Mouse (Mus musculus): ENCODE results near the gene Tpm4. TPM values are rescaled to one million over a fixed set of nuclear protein-coding genes. Genes with fewer than 3 reads are reported as not detected.

Tpm4 gene
- polyA plus RNA-seq, 1 experiment from 2014 or later = 829 TPM

DNA sequence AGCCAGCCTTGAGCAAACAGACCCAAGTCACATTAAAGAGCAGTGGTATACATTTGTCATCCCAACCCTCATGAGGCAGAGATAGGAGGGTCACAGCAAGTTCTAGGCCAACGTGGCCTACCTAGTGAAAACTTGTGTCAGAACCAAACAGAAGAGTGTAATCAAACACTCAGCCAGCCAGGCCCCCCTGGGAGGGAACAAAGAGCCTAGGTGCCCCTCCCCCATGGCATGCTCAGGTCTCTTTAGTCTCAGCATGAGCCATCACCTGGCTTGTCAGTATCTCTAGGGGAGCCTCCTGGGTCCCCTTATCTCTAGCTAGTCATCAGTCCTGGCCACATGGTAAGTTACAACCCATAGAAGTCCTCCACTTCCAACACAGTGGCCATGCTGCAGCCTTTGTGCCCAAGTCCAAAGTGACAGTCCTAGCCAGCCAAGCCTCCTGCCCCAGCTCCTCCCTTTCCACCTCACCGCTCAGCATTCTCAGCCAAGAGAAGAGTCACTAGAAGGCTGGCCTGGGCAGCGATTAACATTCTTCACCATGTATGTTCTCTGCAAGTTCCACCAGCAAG, 35.0 kb downstream of the Tpm4 start:
- peaks cover 99% of the 10 kb centered on the region for H3K36me3 ChIP-seq
- H3K4me3 ChIP-seq = no peak overlapping the region
- WGBS = 71% methylated on average over 3 of the region's 3 CpGs
- no peaks in the 10 kb centered on the region for H3K27me3 ChIP-seq (ENCODE audit: low read depth, poor library complexity, severe bottlenecking)
- DNase-seq (ENCODE audit: low spot score) = no peak
- H3K4me1 ChIP-seq = no peaks in the 10 kb centered on the region
- H3K9me3 ChIP-seq (replicated peaks) = no peaks in the 10 kb centered on the region
- no peak overlapping the region for H3K27ac ChIP-seq

DNA sequence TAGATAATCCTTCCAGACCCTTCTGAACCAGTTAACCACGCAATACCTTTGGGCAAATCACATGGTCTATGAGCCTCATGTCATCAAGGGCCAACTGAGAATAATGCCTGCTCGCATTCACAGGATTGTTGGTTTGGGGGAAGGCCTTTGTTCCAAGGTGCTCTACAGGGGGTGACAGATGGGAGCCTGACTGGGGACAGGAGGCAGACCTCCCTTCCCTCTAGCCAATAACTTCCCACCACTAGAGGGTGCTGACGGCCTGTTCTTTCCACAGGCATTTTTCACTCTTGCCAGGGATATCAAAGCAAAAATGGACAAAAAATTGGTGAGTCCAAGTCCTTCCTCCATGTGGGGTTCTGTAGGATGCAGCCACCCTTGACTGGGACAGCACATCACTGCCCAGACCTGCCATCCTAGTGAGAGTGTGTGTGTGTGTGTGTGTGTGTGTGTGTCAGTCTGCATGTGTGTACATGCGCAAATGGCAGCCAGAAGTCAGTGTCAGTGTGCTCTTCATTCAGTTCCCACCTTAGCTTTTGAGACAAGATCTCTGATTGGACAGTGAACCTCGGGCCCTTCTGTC, 42.7 kb downstream of the Tpm4 start:
- no peaks in the 10 kb centered on the region for H3K9me3 ChIP-seq (replicated peaks)
- H3K4me3 ChIP-seq = no peak overlapping the region
- no peak overlapping the region for H3K27ac ChIP-seq
- H3K36me3 ChIP-seq = peaks cover 96% of the 10 kb centered on the region
- no peaks in the 10 kb centered on the region for H3K27me3 ChIP-seq (ENCODE audit: low read depth, poor library complexity, severe bottlenecking)
- WGBS = 69% methylated on average over 5 of the region's 5 CpGs
- DNase-seq (ENCODE audit: low spot score) = peak; percentile 66
- H3K4me1 ChIP-seq = no peaks in the 10 kb centered on the region

DNA sequence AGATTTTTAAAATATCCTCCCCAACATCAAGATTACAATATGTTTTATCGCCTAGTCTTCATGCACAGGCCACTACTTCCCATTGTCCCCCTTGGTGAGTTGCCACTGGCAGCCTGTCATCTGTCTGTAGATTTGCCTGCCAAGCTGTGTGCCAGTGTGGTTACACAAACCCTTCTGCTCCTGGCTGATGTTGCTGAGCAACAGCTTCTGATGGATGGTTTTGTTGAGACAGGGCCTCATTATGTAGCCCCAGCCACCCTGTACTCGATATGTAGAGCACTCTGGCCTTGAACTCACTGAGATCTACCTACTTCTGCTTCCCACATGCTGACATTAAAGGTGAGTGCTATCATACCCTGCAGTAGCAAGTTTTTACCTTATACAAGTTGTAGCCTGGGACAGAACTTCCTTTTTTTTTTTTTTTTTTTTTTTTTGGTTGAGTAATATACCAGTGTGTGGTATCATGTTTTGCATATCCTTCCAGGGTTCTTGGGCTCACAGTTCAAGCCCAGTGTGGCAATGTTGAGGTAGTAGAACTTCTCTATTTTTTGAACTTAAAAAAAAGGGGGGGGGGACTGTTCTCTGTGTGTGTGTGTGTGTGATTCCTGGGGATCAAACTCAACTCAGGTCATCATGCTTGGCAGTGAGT, 48.9 kb downstream of the Tpm4 start:
- no peaks in the 10 kb centered on the region for H3K9me3 ChIP-seq (replicated peaks)
- H3K27me3 ChIP-seq (ENCODE audit: low read depth, poor library complexity, severe bottlenecking) = no peaks in the 10 kb centered on the region
- peaks cover 34% of the 10 kb centered on the region for H3K36me3 ChIP-seq
- H3K4me3 ChIP-seq = no peak overlapping the region
- no peaks in the 10 kb centered on the region for H3K4me1 ChIP-seq
- WGBS = 74% methylated on average over 2 of the region's 2 CpGs
- no peak for DNase-seq (ENCODE audit: low spot score)
- no peak overlapping the region for H3K27ac ChIP-seq

DNA sequence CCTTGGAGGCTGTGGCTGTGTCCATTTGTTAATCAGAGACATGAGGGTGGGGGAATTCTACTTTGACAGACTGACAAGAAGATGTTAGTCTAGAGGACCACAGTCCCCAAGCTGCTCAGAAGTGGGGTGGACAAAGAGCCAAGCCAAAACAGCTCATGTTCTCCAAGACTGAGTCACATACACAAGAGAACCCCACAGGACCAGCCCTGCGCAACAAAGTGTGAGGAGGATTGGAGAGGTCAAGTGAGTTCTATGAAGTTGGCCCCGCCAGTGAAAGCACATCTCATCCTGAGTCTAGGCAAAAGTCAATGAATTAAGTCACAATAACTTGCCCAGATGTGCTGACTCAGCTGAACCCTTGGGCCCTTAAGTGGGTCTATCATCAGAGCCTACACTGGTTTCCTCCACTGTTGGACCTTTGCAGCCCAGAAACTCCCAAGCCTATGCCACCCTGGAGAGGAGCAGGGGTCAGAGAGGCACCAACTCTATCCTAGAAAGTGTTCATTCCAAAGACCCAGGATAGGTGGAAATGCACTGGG, 53.1 kb downstream of the Tpm4 start:
- Histone ChIP-seq H3K9me3 (replicated peaks) (no peaks in the 10 kb centered on the region), H3K36me3 (no peaks in the 10 kb centered on the region), H3K4me1 (no peaks in the 10 kb centered on the region), H3K27me3 (ENCODE audit: low read depth, poor library complexity, severe bottlenecking) (no peaks in the 10 kb centered on the region), H3K4me3 (no peak overlapping the region), H3K27ac (no peak overlapping the region)
- WGBS = 80% methylated on average over 2 of the region's 2 CpGs
- no peak for DNase-seq (ENCODE audit: low spot score)

DNA sequence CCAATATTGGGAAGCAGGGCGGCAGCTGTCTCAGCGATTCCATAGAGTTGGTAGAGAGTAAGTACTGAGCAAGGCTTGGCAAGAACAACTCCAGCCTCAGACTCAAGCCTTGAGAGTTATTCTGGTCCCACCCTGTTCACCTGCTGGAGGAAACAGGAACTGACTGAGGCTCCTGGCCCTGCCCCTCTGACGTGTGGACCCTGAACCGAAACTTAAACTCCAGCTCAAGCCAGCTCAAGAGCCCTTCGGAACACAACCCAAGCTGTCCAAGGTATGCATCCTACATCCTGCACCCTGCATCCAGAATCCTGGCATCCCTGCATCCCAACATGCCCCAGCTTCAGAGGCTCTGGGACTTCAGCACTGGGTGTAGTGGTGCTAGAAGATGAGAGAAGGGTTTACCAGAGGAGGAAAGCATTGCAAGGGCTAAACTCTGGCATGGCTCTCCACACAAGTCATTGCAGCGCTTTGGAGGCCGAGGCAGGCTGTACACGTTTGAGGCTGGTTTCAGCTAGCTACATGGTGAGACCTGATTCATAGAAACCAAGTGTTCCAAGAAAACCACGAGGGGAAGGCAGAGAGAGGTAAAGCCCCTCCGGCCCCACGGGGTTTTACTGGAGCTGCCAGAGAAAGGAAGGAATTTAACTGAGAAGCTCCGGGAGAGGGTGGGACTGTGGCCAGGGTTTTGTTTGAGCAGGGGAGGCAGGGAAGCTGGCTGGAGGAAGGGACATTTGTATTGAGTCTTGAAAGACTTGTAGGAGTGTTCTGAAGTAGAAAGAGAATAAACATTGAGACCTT, 54.8 kb downstream of the Tpm4 start, which contains the start of gene Hsh2d:
Gene Hsh2d, plus strand, starts transcription at position 222 of the 798 bp plus-strand sequence.
- DNase-seq (ENCODE audit: low spot score) = no peak
- WGBS = 79% methylated on average over 12 of the region's 12 CpGs
- no peak within 1 kb of the TSS for H3K4me3 ChIP-seq
- no peaks in the 10 kb centered on the region for H3K9me3 ChIP-seq (replicated peaks)
- no peaks in the 10 kb centered on the region for H3K27me3 ChIP-seq (ENCODE audit: low read depth, poor library complexity, severe bottlenecking)
- no peaks in the 10 kb centered on the region for H3K4me1 ChIP-seq
- no peaks in the 10 kb centered on the region for H3K36me3 ChIP-seq
- no peak within 1 kb of the TSS for H3K27ac ChIP-seq

DNA sequence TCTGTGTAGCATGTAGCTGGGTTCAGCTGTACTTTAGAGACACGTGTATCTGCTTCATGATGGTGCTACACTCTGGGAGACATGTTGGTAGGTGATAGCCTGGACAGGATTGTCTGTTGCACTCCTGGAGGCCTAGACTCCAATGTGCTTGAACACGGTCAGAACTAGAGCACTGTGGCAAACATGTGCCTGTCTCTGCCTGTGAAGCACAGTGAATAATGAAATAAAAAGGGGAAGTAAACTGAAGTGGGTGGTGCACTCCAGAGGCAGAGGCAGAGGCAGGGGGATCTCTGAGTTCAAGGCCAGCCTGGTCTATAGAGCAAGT, 55.4 kb downstream of the Tpm4 start:
- Histone ChIP-seq H3K36me3 (no peaks in the 10 kb centered on the region), H3K9me3 (replicated peaks) (no peaks in the 10 kb centered on the region), H3K27ac (no peak overlapping the region), H3K4me3 (no peak overlapping the region), H3K4me1 (no peaks in the 10 kb centered on the region), H3K27me3 (ENCODE audit: low read depth, poor library complexity, severe bottlenecking) (no peaks in the 10 kb centered on the region)
- 94% methylated on average over 2 of the region's 2 CpGs for WGBS
- DNase-seq (ENCODE audit: low spot score) = no peak

DNA sequence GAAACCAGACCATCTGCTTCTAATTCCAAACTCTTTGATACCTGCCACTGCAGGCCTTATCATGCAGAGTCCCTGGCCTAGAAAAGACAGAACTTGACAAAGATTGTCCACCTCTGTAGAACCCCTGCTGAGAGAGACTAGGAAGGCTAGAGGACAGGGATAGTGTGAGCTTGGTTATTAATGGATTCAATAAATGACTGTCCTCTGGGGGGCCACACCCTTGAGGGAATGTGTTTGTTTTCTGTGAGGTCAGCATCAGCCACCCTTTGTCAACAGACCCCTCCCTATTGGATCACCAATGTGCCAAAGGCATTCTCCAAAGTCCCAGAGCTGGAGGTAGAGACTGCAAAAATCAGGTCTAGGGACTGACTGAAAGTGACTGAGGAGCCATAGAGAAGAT, 57.3 kb downstream of the Tpm4 start:
- Histone ChIP-seq H3K4me3 (no peak overlapping the region), H3K27me3 (ENCODE audit: low read depth, poor library complexity, severe bottlenecking) (no peaks in the 10 kb centered on the region), H3K9me3 (replicated peaks) (no peaks in the 10 kb centered on the region), H3K27ac (no peak overlapping the region), H3K36me3 (no peaks in the 10 kb centered on the region), H3K4me1 (no peaks in the 10 kb centered on the region)
- no peak for DNase-seq (ENCODE audit: low spot score)

DNA sequence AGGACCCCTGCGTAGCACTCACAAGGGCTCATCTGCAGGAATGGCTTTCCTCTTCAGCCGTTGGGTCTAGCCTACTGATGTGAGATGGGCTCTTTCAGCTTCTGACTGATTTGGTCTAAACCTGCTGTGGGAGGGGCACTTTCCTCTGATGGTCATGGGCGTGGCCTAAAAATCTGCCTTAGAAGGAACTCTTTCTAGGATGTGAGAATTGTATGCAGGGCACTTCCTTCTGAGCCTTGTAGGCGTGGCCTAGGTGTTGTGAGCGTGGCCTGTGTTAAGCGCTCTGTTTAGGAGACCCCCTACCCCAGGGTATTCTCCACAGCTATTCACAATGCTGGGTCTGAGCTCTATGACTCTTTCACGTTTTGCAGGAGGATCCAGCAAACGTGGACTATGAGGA, 63.2 kb downstream of the Tpm4 start:
- H3K27me3 ChIP-seq (ENCODE audit: low read depth, poor library complexity, severe bottlenecking) = no peaks in the 10 kb centered on the region
- H3K4me3 ChIP-seq = no peak overlapping the region
- 58% methylated on average over 8 of the region's 8 CpGs for WGBS
- H3K27ac ChIP-seq = no peak overlapping the region
- no peaks in the 10 kb centered on the region for H3K4me1 ChIP-seq
- H3K36me3 ChIP-seq = no peaks in the 10 kb centered on the region
- peaks cover 7% of the 10 kb centered on the region; the same call in 1 of the 2 replicates for H3K9me3 ChIP-seq (replicated peaks)
- DNase-seq (ENCODE audit: low spot score) = no peak

Other genes with a start within 250 kb of the Tpm4 start
- gene Zfp882, start 226.4 kb upstream of the Tpm4 start, polyA plus RNA-seq (2016; fragmentation: Nextera tagmentation; extraction: Ambion mirVana) = 5.4 and 7.2 TPM in 2 replicates
- gene Zfp617, start 226.3 kb upstream of the Tpm4 start, polyA plus RNA-seq (2016; fragmentation: Nextera tagmentation; extraction: Ambion mirVana) = 27.4 and 34.3 TPM in 2 replicates
- 28.0 and 28.1 TPM in 2 replicates for gene Zfp961, start 183.9 kb upstream of the Tpm4 start, polyA plus RNA-seq (2016; fragmentation: Nextera tagmentation; extraction: Ambion mirVana)
- gene Cyp4f18, start 125.3 kb upstream of the Tpm4 start, polyA plus RNA-seq (2016; fragmentation: Nextera tagmentation; extraction: Ambion mirVana) = 0.58 and 0.71 TPM in 2 replicates
- not detected in 2 replicates for gene Olfr372, start 93.8 kb upstream of the Tpm4 start, polyA plus RNA-seq (2016; fragmentation: Nextera tagmentation; extraction: Ambion mirVana)
- 0.04 TPM in 1 of 2 replicates, not detected in the other for gene Olfr373, start 51.8 kb upstream of the Tpm4 start, polyA plus RNA-seq (2016; fragmentation: Nextera tagmentation; extraction: Ambion mirVana)
- gene Olfr374, start 27.9 kb upstream of the Tpm4 start, polyA plus RNA-seq (2016; fragmentation: Nextera tagmentation; extraction: Ambion mirVana) = 0.04 TPM in 1 of 2 replicates, not detected in the other
- gene Rab8a, start 26.2 kb downstream of the Tpm4 start, polyA plus RNA-seq (2016; fragmentation: Nextera tagmentation; extraction: Ambion mirVana) = 137 and 139 TPM in 2 replicates
- not detected in 2 replicates for gene Hsh2d, start 54.7 kb downstream of the Tpm4 start, polyA plus RNA-seq (2016; fragmentation: Nextera tagmentation; extraction: Ambion mirVana)
- not detected in 2 replicates for gene Cib3, start 77.9 kb downstream of the Tpm4 start, polyA plus RNA-seq (2016; fragmentation: Nextera tagmentation; extraction: Ambion mirVana)
- gene Gm11034, start 78.7 kb downstream of the Tpm4 start, polyA plus RNA-seq (2016; fragmentation: Nextera tagmentation; extraction: Ambion mirVana) = not detected in 2 replicates
- gene Fam32a, start 84.8 kb downstream of the Tpm4 start, polyA plus RNA-seq (2016; fragmentation: Nextera tagmentation; extraction: Ambion mirVana) = 69.3 and 70.4 TPM in 2 replicates
- gene Ap1m1, start 105.0 kb downstream of the Tpm4 start, polyA plus RNA-seq (2016; fragmentation: Nextera tagmentation; extraction: Ambion mirVana) = 132 and 144 TPM in 2 replicates
- gene Gm10282, start 170.3 kb downstream of the Tpm4 start, polyA plus RNA-seq (2016; fragmentation: Nextera tagmentation; extraction: Ambion mirVana) = 25.6 and 29.2 TPM in 2 replicates
- 3.1 and 3.6 TPM in 2 replicates for gene Klf2, start 184.1 kb downstream of the Tpm4 start, polyA plus RNA-seq (2016; fragmentation: Nextera tagmentation; extraction: Ambion mirVana)

Measured in limb, embryonic 10.5 days (tissue).